Mouse (Mus musculus): Measurements from ENCODE around the gene Crybb1. TPM values are rescaled to one million over a fixed set of nuclear protein-coding genes. Genes with fewer than 3 reads are reported as not detected.

Gene Crybb1
- total RNA-seq, 2 experiments from 2014 or later: 2.5 to 2.9 TPM

DNA sequence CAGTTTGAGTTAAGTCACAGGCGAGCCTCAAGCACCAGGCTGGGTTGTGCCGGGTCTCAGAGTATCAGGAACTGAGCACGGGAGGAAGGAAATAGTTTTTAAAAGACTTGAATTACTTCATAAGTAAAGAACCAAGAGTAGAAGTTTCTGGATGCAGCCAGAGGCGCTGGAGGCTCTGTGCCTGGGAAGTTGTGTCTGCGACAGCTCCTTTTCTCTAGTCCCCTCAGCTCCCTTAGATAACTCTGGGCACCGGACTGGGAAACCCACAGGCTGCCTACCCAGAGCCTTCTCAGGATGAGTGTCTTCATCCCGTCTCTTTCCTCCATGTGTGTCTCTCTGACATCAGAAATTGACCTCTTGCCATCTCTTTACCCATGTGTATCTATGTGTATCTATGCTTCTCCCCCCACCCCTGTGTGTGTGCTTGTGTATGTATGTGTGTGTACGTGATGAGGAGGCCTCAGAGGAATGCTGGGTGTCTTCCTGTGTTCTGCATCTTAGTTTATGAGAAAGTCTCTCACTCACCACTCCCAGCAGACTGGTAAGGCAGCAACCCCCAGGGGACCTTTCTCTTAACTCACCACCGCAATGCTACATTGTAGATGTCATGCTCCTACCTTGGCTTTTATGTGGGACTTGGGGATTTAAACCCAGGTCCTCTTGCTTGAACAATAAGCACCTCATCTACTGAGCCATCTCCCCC lies 27.3 kb downstream of the Crybb1 start:
- intact Hi-C loops (cut with DNase I): no loop called here
- no peak for DNase-seq (ENCODE audit: low spot score)

GRCm38 (mm10) chr5:112283543-112284202 lies 28.1 kb downstream of the Crybb1 start:
- intact Hi-C loops (cut with DNase I): no loop called here
- DNase-seq (ENCODE audit: low spot score): no peak

GRCm38 (mm10) chr5:112284203-112284582 lies 28.6 kb downstream of the Crybb1 start:
- intact Hi-C loops (cut with DNase I): no loop called here
- DNase-seq (ENCODE audit: low spot score): no peak

DNA sequence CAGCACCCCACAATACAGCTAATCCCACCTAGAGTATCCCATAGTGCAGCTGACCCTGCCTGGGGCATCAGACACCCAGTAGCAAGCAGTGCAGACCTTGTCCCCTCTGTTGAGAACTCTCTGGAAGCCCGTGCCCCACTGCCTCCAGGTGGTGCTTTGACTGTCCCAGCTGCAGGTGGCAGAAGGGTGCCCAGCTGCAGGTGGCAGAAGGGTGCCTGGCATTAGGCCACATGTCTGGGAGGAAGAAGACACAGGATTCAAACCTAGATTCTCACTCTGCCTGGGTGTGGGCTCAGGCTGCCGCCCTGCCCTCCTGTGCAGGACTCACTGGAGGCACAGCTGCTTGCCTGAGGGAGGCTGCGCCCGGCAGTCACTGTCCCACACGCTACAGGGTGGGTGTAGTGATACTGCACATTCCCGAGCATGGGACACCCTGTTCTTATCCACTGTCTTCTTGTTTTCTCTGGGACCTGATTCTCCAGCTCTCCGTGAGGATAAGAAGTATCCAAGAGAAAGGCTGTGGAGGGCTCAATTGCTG lies 30.0 kb downstream of the Crybb1 start:
- intact Hi-C loops (cut with DNase I): no loop called here

DNA sequence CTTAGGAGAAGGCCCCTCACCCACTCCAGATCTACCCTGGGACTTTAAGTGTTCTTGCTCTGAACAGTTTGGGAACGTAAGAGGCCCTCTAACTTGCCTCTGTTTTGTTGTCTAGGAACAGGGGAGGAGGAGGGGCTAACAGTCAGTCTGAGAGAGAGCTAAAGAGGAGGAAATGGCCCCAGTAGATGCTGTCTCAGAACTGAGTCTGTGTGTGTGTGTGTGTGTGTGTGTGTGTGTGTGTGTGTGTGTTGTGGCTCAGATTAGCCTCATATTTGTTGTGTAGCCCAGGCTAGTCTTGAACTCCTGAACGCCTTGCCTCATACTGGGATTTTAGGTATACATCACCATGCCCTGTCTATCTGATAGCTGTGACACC lies 31.0 kb downstream of the Crybb1 start:
- intact Hi-C loops (cut with DNase I): no loop called here

More for the DNA sequence above, 30.0 kb downstream of the Crybb1 start:
- DNase-seq (ENCODE audit: low spot score): no peak

DNA sequence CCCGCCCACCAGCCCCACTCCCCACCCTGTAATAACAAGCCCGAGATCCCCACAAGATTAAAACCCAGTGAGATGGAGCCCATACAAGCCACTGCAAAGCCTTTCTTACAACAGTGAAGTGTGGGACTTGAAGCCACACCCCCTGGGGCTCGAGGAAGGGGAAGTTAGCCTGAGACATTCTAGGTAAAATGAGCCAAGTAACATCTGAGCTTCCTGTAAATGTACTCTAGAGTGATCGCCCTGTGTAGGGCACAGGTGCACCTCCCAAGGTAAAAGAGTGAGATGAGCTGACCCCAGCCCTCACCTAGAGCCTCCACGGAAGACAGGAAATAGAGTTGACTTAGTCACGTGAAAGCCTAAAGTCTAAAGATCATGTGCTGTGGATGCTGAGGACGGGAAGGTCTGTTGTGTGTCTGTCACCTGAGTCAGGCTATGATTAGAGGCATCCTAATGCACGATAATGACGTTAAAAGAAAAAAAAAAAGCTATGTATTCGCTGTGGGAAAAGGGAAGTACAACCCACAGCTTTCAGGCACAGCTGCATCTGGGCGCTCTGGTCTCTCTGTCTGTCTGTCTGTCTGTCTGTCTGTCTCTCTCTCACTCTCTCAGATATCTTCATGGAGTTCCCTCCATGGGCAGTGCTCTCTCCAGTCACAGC lies 31.5 kb downstream of the Crybb1 start:
- intact Hi-C loops (cut with DNase I): no loop called here
- DNase-seq (ENCODE audit: low spot score): no peak

More for the DNA sequence above, 31.0 kb downstream of the Crybb1 start:
- DNase-seq (ENCODE audit: low spot score): no peak

- intact Hi-C loops (cut with DNase I): no loop called here
- DNase-seq (ENCODE audit: low spot score): no peak
Measured at GRCm38 (mm10) chr5:112287652-112288051, 32.0 kb downstream of the Crybb1 start.

DNA sequence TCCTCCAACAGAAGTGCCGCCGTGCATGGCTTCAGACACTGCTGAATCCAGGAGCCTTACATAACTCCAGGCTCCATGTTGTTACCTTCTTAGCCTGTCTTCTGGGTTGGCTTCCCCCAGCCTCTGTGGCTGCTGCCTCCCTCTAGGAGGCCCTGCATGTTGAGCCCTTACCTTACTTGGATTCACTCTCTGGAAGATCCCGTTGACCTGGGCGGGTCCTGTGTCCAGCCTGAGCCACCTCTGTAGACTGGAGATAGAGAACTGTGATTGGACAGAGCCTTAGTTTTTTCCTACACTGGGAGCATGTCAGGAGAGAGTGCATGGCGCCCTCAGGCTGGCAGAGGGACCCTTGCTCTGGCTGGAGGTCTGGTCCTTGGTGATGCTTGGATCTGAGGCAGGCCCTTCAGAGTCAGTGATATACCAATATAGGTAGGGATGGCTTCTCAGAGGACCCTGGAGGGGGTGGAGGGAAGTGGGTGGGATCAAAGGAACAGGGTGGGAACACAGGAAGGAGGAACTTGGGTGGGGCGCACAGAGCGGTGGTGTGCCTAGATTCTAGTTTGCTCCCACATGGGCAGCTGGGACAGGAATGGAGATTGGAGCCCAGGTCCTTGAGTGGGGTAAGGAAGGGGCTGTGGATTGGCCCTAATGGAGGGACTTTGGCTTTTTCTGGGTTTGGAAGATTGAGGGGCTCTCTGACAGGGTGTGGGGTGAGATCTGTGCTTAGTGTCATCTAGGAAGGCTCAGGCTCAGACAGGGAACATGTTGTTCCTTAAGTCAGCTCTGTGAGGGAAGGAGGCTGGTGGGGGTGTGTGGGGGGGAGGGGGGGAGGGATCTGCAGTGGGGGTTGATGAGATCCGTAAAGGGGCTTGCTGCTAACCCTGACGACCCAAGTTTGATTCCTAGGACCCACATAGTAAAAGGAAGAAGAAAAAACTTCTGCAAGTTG lies 32.9 kb downstream of the Crybb1 start:
- intact Hi-C loops (cut with DNase I): no loop called here
- DNase-seq (ENCODE audit: low spot score): no peak

GRCm38 (mm10) chr5:112289236-112289635 lies 33.6 kb downstream of the Crybb1 start:
- intact Hi-C loops (cut with DNase I): no loop called here
- no peak for DNase-seq (ENCODE audit: low spot score)

GRCm38 (mm10) chr5:112289819-112290535 lies 34.4 kb downstream of the Crybb1 start:
- intact Hi-C loops (cut with DNase I): no loop called here
- DNase-seq (ENCODE audit: low spot score): no peak

DNA sequence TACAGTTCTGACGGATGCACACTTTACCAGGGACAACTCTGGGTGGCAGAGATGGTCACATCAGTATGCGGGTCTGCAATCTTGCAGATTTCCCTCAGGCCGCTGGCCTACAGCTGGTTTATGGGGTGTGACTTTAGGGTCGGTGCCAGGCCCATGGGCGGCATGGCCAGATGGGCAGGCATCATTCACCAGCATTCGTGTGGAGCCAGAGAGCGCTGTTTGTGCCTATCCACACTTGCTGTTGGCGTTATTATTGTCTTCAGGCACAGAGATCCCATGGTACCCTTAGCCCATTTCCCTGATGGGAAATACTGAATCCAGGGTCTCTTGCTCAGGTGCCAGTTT lies 34.9 kb downstream of the Crybb1 start:
- no peak for DNase-seq (ENCODE audit: low spot score)
- intact Hi-C loops (cut with DNase I): no loop called here

- intact Hi-C loops (cut with DNase I): no loop called here
- no peak for DNase-seq (ENCODE audit: low spot score)
Measured at GRCm38 (mm10) chr5:112291866-112292265, 36.3 kb downstream of the Crybb1 start.

GRCm38 (mm10) chr5:112292343-112292980 lies 36.8 kb downstream of the Crybb1 start:
- no peak for DNase-seq (ENCODE audit: low spot score)
- intact Hi-C loops (cut with DNase I): no loop called here

DNA sequence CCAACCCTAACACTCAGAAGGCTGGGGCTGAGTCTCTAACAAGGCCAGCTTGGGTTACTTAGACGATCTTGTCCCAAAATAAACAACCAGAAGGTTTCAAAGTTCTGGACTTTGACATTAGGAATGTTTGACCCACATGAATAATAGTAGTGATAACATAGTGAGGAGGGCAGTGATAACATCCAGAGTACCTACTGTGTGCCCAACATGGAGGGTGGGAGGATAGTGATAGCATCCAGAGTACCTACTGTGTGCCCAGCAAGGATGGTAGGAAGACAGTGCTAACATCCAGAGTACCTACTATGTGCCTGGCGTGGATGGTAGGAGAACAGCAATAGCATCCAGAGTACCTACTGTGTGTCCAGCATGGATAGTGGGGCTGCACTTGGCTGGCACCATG lies 38.2 kb downstream of the Crybb1 start:
- intact Hi-C loops (cut with DNase I): no loop called here
- no peak for DNase-seq (ENCODE audit: low spot score)

GRCm38 (mm10) chr5:112294696-112295095 lies 39.1 kb downstream of the Crybb1 start:
- DNase-seq (ENCODE audit: low spot score): no peak
- intact Hi-C loops (cut with DNase I): no loop called here

GRCm38 (mm10) chr5:112295162-112295561 lies 39.5 kb downstream of the Crybb1 start:
- no peak for DNase-seq (ENCODE audit: low spot score)
- intact Hi-C loops (cut with DNase I): no loop called here

DNA sequence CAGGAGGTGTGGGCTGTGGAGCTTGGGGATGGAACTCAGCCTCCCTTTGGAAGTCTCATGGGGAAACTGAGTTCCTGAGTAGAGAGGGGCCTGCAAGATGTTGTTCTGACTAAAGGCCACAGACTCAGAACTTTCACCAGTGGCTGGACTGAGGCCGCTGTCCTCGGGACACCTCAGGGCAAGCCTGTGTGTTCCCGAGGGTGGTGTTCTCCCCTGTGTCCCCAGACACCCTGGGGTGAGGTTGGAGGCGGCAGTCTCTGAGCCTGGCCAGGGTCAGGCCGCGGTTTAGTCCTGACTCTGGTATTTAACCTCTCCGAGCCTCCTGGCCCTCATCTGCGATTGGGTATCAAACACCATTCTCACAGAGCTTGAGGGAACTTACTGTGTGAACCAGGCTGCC lies 39.9 kb downstream of the Crybb1 start:
- intact Hi-C loops (cut with DNase I): no loop called here
- no peak for DNase-seq (ENCODE audit: low spot score)

DNA sequence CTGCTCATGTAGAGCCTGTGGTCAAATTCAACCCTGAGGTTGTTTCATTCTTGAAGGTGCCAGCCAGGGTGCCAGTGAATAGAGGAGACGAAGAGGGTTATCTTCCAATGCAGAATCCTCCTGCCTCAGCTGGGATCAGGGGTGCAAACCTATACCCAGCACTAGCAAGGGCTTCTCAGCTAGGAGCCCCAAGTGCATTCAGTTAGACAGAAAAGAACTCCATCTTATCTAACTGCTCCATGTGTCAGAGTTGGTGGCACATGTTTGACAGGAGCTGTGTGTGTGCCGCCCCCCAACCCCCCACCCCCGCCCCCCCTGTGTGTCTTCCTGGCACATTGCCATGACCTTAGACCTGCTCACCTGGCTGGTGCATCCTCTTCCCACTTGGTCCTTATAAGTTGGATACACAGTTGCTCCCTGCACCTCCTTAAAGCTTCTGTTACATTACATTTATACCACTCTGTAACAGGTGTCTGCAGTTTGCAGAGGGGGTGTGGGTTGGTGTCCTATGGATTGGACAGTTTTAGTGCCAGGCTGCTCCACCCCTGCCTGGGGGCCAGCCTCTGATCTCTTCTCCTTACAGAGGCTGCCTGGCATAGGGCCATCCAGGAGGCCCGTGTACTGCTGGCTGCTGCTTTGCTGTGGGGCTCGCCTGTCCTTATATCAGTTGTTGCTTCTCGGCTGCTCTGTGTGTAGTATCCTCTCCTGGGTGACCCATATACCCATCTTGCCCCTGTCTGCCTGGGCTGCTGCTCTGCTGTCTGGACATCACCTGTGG lies 41.0 kb downstream of the Crybb1 start:
- intact Hi-C loops (cut with DNase I): no loop called here
- no peak for DNase-seq (ENCODE audit: low spot score)
